Mouse (Mus musculus): ENCODE measurements around the gene Psmb3.
"Not testable (repeated sequence)": the region's sequence is repeated elsewhere in the genome, so short reads cannot be mapped to it uniquely, and the experiment has no call there.

Psmb3 gene

DNA sequence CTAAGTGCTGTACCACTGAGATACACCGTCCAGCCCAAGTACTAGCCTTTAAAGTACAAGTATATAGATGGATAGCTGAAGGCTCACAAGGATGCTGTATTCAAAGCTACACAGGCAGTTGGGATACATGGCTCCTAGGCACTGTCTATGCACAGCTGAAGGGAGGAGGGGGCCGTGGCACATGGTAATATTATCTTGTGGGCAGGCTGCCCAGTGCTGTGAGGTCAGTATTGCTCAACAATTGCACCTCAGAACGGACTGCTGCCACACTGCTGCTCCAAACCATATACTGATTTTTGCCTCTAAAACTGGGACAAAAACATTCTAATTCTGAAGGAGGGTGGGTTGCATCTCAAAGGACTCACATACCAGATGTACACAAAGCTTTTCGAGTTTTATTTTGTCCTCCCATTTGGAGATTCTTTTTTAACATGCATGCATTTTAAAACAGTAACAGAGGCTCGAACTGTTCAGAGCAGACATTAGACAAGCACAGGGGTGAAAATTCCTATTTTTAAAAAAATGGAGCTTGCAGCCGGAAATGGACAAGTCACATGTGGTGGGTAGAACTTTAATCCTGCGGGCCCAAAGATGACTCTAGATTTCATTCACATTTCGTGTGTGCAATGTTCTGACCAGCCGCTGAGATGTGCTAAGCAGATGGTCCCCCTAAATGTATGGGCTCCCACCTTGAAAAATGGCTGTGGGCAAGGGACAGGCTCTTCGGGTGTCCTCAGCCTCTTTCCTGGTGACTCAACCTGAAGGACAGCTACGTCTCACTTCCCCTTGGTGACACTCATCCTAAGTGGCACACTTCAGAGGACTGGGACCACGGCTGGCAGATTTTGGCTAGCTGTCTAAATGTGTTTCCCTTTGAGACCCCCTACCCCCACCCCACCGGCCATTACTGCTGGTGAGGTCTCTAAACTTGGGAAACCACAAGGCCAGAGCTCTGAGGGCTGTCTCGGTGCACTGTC is 11.9 kb downstream of the Psmb3 start:
- intact Hi-C loops (cut with DNase I): no loop called here

DNA sequence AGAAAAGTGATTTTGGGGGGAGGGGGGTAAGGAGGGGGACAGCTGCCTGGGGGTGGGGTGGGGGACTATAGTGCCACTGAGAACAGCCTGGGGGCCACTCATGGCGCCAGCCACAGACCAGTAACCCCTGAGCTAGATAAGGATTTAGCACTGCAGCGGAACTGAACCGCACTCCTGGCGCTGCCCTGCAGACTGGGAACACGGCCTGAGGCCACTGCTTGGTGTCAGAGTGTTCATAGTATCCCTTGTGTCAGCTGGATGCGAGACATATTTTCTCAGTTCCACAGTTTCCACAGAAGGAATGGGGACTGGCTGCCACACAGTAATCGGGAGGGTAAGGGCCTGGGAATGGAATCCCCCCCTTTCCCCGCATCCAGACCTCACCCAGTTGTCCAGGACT is 12.8 kb downstream of the Psmb3 start:
- intact Hi-C loops (cut with DNase I): no loop called here

DNA sequence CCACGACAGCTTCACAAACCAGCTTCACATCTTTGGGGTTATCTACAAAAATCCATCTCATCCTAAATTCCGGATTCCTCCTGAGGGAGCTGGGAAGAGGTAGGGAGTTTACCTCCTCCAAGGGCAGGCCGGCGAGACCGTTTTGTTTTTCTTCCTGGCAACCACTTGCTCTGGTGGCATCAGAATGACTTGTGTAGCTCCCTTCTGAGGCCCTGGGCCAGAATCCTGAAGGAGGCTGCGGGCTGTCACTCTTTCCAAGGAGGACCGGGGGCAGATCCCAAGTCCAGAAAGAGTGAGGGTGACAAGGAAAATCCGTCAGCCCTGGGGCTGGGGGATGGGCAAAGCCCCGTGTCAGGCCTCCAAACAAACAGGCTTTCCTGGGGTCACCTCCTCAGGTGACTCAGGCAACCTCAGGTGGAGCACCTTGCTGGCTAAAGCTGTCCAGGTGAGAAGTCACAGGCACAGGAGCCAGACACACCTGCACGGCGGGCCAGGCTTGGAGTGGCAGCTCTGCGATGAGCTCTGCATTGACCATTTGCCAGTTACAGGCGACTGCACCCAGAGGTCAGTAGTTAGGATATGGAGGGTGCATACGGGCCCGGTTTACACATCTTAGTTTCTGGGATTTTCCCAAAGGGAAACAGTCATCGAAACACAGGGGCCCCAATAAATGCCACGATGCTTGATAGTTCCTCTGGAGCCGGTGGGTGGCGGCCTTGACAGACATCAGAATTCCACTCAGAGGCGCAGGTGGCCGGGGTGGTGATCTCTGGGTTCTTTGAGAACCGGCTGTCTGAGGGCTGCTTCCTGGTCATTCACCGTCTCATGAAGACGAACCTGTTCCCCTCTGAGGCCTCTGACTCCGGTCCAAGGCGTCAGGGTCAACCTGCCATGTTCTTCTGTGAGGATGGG is 14.4 kb downstream of the Psmb3 start:
- intact Hi-C loops (cut with DNase I): no loop called here

DNA sequence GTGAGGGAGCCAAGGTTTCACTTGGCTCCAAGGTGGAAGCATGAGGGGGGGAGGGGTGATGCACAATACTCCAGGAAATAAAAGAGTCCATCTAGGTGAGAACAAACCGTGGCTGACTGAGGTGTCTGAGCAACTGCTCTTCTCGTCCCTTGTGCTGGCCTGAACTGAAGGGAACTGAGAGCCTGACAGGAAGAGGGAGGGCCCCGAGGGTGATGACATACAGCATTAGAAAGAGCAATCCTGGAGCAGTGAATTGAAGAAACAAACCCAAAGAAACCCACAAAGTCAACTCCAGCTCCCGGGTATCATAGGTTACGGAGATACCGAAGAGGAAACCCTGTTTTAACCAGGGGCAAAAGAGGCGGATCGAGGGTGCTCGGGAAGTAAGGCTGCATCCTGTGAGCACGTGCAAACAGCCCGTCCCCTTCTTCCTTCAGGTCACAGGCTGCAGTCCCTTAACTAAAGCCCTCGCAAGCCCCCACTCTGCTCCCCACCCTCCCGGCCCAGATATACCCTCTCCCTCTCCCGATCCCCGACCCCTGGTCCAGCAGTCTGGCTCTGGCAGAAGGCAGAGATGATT is 15.2 kb downstream of the Psmb3 start:
- intact Hi-C loops (cut with DNase I): no loop called here

DNA sequence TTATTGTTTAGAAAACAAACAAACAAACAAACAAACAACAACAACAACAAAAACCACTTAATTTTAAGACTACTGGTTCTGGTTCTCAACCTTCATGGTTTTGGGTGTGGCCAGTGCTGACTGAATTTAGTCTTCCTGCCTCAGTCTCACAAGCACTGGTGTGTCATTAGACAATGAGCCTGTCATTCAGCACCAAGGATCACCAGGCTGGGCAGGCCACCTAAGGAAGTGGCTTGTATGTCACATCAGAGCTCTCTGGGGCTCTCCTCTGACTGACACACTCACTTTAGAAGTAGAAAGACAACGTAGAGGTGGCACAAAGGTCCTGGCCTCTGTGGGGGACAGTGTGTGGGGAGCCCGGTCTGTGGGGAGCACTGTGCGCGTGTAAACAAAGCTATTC is 15.8 kb downstream of the Psmb3 start:
- intact Hi-C loops (cut with DNase I): no loop called here

DNA sequence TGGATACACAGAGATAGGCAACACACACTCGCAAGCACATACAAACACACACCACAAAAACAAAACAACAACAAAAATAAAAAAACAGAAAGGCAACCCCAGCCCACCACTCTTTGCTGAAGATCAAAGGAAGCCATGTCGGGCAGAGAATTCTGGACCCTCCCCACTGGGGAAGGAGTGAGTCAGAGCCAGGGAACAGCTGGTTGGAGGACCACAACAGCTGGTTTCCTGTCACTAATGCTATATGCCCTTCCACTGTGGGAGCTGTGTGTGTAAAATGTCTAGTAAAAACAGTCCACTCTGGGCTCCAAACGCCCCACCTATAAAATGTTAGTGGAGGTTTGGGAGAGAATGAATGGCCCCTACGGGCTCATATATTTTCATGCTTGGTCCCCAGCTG is 18.1 kb downstream of the Psmb3 start:
- intact Hi-C loops (cut with DNase I): no loop called here

DNA sequence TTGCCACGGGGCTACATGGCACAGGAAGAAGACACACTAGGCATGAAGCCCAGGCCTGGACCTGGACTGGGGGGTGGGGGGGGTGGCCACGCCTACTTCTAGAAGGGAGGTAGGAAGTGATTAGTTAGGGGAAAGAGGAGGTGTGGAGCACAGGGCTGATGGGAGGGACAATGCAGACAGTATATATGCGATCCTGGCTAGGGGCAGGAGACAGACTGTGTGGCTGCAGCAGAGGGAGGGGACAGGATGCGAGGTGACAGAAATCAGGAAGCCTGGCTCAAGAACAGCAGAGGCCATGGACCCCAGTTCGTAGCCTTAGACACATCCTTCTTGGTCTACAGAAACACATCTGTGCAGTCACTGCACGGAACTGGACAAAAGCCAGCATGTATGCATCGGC is 20.5 kb downstream of the Psmb3 start:
- intact Hi-C loops (cut with DNase I): no loop called here

DNA sequence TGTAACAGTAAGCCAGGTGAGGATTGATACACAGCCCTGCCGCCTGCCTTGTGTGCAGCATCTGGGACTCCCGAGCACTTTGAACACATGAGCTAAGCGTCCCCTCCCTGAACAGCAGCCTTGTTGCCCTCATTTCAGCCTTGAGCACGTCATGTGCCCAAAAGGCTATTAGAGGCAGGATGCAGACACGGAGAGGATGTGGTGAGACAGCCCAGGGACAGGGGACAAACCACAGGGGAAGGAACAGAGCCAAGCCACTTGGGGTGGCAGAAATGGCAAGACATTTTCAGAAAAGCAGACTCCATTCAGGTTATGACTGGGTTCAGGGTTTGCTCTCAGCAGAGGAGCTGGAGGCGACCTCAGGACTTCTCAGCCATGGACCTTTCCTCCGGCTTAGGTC is 25.1 kb downstream of the Psmb3 start:
- intact Hi-C loops (cut with DNase I): no loop called here

DNA sequence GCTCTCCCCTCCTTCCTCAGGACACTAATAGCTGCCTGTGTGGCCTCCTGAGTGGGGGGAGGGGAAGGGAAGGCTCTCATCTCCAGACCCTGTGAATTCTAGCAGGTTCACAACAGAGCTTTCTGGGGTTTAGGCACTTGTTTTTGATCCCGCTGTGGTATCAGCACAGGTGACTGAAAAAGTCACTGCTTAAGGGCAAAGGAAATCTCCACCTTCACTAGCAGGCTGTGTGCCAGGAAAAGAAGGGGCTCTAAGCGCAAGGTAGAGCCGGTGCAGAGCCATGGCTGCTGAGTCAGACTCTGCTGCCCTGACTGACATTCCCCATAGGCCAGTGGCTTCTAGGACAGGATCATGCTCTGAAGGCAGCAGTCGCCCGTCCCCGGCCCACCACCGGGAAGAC is 25.5 kb downstream of the Psmb3 start:
- intact Hi-C loops (cut with DNase I): no loop called here

DNA sequence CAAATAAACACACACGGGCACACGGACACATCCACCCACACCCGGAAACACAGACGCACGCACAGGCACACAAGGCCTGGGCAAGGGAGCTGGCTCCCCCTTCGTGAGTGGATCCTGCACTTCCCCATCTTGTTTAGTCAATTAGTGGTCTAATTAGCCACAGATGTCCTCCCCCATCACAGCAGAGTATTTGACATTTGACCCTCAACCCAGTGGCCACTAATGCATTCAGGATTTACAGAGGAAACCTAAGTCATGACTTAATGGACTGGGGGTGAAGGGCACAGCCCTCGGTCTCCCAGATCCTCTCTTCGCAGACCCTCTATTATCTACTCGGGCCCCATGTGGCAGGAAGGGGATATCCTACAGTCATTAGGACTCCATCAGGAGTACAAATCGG is 30.5 kb downstream of the Psmb3 start:
- intact Hi-C loops (cut with DNase I): no loop called here

DNA sequence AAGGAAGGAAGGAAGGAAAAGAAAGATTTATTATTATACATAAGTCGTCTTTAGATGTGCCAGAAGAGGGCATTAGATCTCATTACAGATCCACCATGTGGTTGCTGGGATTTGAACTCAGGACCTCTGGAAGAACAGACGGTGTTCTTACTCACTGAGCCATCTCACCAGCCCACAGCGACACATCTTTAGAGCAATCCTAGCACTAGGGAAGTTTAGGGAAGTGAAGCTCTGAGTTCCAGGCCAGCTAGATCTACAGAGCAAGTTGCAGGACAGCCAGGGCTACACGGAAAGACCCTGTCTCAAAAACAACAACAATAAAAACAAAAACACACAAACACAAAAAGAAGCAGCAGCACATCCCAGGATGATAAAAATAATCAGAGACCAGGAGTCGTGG is 31.6 kb downstream of the Psmb3 start:
- intact Hi-C loops (cut with DNase I): not testable (repeated sequence)

DNA sequence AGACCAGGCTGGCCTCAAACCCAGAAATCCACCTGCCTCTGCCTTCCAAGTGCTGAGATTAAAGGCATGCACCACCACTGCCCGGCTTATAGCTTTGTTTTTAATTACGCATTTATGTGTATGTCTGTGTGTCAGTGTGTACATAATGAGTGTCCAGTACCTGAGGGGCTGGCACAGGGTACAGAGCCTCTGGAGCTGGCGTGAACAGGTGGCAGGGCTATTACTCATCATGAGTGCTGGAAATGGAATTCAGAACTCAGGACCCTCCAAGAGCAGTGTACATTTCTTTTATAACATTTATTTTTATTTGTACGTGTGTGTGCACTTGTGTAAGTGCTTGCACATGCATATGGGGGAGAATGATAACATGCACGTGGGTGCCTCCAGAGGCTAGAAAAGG is 33.4 kb downstream of the Psmb3 start:
- intact Hi-C loops (cut with DNase I): no loop called here

DNA sequence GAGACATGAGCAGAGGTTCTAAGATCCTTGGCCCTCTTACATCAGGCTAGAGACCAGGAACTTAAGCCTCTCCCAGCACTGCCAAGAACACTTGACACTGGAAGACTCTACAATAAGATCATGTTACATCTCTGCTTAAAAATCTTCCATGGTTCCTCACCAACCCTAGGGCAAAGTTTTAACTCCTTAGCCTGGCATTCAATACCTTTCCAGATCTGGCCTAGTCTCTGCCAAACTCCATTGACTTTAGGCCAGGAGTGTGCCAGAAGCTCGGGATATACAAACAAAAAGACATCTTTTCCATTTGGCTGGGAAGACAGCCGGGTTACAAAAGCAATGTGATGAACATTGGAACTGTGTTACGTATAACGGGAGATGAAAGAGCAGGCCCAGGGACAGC is 34.4 kb downstream of the Psmb3 start:
- intact Hi-C loops (cut with DNase I): no loop called here

DNA sequence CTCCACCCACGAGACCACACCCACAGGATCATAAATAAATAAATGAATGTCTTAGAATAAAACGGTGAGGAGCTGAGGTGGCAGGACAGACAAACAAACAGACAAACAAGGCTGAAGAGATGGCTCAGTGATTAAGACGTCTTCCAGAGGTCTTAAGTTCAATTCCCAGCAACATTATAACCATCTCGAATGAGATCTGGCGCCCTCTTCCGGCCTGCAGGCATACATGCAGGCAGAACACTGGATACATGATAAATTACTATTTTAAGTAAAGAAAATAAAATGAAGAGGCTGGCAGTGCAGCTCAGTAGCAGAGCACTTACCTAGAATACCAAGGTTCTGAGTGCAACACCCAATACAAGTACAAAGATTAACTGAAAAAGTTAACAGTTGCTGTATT is 35.5 kb downstream of the Psmb3 start:
- intact Hi-C loops (cut with DNase I): no loop called here

DNA sequence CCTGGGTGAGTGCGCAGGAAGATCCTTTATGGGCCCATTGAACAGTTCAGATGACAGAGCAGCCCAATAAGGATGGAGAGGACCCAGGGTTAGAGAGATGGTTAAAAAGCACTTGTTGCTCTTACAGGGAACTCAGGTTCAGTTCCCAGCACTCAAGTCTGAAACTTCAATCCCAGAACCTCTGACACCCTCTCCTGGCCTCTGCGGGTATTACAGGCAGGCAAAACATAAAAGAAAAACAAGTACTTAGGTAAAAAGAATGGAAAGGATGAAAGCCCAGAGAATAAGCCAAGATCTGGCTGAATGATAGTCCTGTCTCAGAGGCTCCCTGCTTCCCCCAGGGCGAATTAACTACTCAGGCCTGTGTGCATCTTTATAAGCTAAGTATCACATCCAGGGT is 36.0 kb downstream of the Psmb3 start:
- intact Hi-C loops (cut with DNase I): no loop called here

DNA sequence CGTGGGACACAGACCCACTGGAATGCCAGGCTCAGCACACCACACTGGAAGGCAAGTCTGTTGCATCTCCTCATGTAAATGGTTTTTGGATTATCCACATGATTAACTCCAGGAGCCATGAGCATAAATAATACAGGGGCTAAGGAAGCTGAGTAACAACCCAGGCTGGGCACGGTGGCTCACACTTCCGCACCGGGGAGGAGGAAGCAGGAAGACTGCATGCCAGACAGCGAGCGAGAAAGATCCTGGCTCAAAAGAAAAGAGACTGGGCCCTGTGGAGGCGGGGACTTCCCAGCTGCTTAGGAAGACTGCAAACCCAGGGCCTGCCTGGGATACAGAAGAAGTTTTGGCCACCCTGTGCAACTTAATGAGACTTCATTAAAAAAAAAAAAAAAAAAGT is 37.0 kb downstream of the Psmb3 start:
- intact Hi-C loops (cut with DNase I): loop anchor here (5.0 kb wide), 1 partner anchor 38 kb away; the partner anchor contains the start of genes Pcgf2 and Psmb3

DNA sequence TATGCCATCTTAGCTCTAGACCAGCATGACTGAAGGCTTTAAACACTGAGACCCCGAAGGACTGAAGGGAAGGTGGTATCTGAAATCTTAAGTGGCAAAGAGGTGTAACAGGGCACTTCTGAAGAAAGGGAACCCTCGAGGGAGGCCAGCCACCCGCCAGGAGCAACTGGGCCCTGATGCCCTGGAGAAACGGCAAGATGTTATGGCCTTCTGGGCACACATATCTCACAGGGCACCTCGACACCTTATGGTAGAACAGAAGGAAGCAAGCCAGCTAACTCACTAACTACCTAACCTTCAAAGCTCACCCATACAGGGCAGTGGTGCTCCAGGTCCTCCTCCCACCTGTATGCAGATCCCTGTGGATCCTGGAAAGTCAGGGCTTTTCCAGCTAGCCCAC is 39.0 kb downstream of the Psmb3 start:
- intact Hi-C loops (cut with DNase I): loop anchor here (5.0 kb wide), 1 partner anchor 40 kb away; the partner anchor contains the start of genes Pcgf2 and Psmb3

DNA sequence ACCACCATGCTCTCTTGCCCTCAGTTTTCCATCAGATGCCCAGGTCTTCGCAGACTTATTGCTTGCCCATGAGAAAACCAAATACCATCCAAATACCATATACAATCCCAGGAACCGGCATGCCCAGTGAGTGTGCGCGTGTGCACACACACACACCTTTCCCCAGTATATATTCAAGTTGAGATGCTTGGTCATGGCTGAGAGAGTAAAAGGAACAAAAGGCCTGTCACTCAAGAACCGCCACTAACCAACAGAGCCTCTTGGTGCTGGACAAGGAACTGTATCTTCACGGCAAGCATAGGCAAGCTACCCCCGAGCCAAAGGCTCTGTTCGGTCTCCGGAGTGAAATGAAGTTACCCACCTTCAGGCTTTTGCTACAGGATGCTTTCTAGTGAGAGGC is 39.4 kb downstream of the Psmb3 start:
- intact Hi-C loops (cut with DNase I): loop anchor here (5.0 kb wide), 1 partner anchor 40 kb away; the partner anchor contains the start of genes Pcgf2 and Psmb3

DNA sequence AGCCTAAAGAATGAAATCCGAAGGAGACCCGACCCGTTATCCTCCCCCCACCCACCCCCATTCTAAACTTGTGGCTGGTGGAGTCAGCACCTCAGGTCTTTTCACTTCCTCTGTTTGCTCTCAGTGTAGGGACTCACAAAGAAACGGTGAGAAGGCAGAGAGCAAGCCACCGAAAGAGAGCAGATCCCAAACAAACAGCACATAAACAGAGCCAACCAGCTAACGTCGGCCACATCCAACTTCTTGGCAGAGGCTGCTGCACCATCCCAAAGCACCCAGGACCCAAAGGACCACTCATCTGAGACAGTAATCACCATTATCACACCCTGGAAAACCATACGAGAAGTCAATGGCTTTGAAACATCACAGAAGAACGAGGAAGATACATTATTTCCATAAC is 40.2 kb downstream of the Psmb3 start:
- intact Hi-C loops (cut with DNase I): loop anchor here (5.0 kb wide), 1 partner anchor 41 kb away; the partner anchor contains the start of genes Pcgf2 and Psmb3

DNA sequence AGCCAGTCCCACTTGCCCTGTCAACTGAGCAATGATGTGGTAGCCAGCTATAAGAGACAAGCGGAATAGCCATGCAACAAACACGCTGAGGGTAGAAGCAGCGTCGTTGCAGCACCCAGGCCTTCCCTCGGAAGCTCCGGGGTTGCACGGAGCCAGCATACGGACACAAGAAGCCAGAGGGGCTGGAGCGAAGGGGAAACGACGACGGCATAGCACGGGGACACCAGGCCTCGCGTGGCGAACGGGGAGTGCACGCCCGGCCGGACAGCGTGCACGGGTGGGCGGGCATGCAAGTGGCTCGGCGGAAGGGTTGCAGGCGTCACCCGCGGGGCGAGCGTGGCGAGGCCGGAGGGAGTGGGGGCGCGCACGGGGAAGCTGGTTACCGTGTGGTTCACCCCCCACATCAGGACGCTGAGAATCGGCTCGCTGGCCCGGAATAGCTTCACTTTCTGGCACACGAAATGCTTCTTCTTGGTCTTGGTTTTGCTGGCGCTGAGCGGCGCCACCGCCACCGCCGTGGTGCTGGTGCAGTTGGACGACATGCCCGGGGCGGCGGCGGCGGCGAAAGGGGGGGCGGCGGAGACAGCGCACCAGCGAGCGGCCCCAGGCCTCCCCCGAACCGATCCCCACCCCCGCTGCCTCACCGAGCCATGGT is 41.0 kb downstream of the Psmb3 start, which contains the start of gene Pip4k2b:
Gene Pip4k2b (minus strand): TSS at position 642 of the 655 bp plus-strand sequence.
- intact Hi-C loops (cut with DNase I): loop anchor here (5.0 kb wide), 1 partner anchor 42 kb away; the partner anchor contains the start of genes Pcgf2 and Psmb3

Data from adrenal gland (tissue).